Mouse (Mus musculus): ENCODE data around the gene Pnpla6.

Gene Pnpla6

GRCm38 (mm10) chr8:3515260-3515671 lies at the start of gene Pnpla6:
Gene Pnpla6 (plus strand): TSS chr8:3515384.
- H3K36me3 ChIP-seq (ENCODE audit: control insufficient read depth, insufficient read depth, low read length, poor library complexity, severe bottlenecking), result no peaks in the 10 kb centered on the region; the same call in 1 of the 2 replicates
- no peaks in the 10 kb centered on the region for H3K27me3 ChIP-seq (ENCODE audit: control insufficient read depth, insufficient read depth, low read length, poor library complexity, severe bottlenecking)
- DNase-seq (ENCODE audit: low read depth, low spot score), result peak; percentile 85

GRCm38 (mm10) chr8:3467006-3467885 lies 47.9 kb upstream of the Pnpla6 start, which contains the start of gene Pex11g:
Gene Pex11g (minus strand): TSS chr8:3467680.
- no peaks in the 10 kb centered on the region for H3K27me3 ChIP-seq (ENCODE audit: control insufficient read depth, insufficient read depth, low read length, poor library complexity, severe bottlenecking)
- peak; percentile 94 for DNase-seq (ENCODE audit: low read depth, low spot score)

GRCm38 (mm10) chr8:3467886-3468545 lies 47.2 kb upstream of the Pnpla6 start:
- Histone ChIP-seq H3K36me3 (ENCODE audit: control insufficient read depth, insufficient read depth, low read length, poor library complexity, severe bottlenecking) (no peaks in the 10 kb centered on the region), H3K27me3 (ENCODE audit: control insufficient read depth, insufficient read depth, low read length, poor library complexity, severe bottlenecking) (no peaks in the 10 kb centered on the region)
- no peak for DNase-seq (ENCODE audit: low read depth, low spot score)

More at GRCm38 (mm10) chr8:3467006-3467885, 47.9 kb upstream of the Pnpla6 start, which contains the start of gene Pex11g:
- H3K36me3 ChIP-seq (ENCODE audit: control insufficient read depth, insufficient read depth, low read length, poor library complexity, severe bottlenecking), result no peaks in the 10 kb centered on the region

GRCm38 (mm10) chr8:3468838-3469237 lies 46.3 kb upstream of the Pnpla6 start:
- H3K36me3 ChIP-seq (ENCODE audit: control insufficient read depth, insufficient read depth, low read length, poor library complexity, severe bottlenecking), result no peaks in the 10 kb centered on the region
- no peaks in the 10 kb centered on the region for H3K27me3 ChIP-seq (ENCODE audit: control insufficient read depth, insufficient read depth, low read length, poor library complexity, severe bottlenecking)
- DNase-seq (ENCODE audit: low read depth, low spot score), result peak; percentile 44

GRCm38 (mm10) chr8:3470562-3470961 lies 44.6 kb upstream of the Pnpla6 start, which contains the start of gene Tex45:
Gene Tex45 (plus strand): TSS chr8:3470862.
- H3K36me3 ChIP-seq (ENCODE audit: control insufficient read depth, insufficient read depth, low read length, poor library complexity, severe bottlenecking), result no peaks in the 10 kb centered on the region
- DNase-seq (ENCODE audit: low read depth, low spot score), result no peak
- H3K27me3 ChIP-seq (ENCODE audit: control insufficient read depth, insufficient read depth, low read length, poor library complexity, severe bottlenecking), result no peaks in the 10 kb centered on the region

- Histone ChIP-seq H3K27me3 (ENCODE audit: control insufficient read depth, insufficient read depth, low read length, poor library complexity, severe bottlenecking) (no peaks in the 10 kb centered on the region), H3K36me3 (ENCODE audit: control insufficient read depth, insufficient read depth, low read length, poor library complexity, severe bottlenecking) (no peaks in the 10 kb centered on the region)
- DNase-seq (ENCODE audit: low read depth, low spot score), result no peak
Observed at GRCm38 (mm10) chr8:3475715-3476429, 39.3 kb upstream of the Pnpla6 start.

GRCm38 (mm10) chr8:3480221-3480785 lies 34.9 kb upstream of the Pnpla6 start:
- H3K27me3 ChIP-seq (ENCODE audit: control insufficient read depth, insufficient read depth, low read length, poor library complexity, severe bottlenecking), result no peaks in the 10 kb centered on the region
- no peak for DNase-seq (ENCODE audit: low read depth, low spot score)
- no peaks in the 10 kb centered on the region for H3K36me3 ChIP-seq (ENCODE audit: control insufficient read depth, insufficient read depth, low read length, poor library complexity, severe bottlenecking)

- DNase-seq (ENCODE audit: low read depth, low spot score), result no peak
- Histone ChIP-seq H3K27me3 (ENCODE audit: control insufficient read depth, insufficient read depth, low read length, poor library complexity, severe bottlenecking) (no peaks in the 10 kb centered on the region), H3K36me3 (ENCODE audit: control insufficient read depth, insufficient read depth, low read length, poor library complexity, severe bottlenecking) (no peaks in the 10 kb centered on the region)
Observed at GRCm38 (mm10) chr8:3481605-3482004, 33.6 kb upstream of the Pnpla6 start.

GRCm38 (mm10) chr8:3482240-3482740 lies 32.9 kb upstream of the Pnpla6 start:
- DNase-seq (ENCODE audit: low read depth, low spot score), result no peak
- H3K36me3 ChIP-seq (ENCODE audit: control insufficient read depth, insufficient read depth, low read length, poor library complexity, severe bottlenecking), result no peaks in the 10 kb centered on the region
- no peaks in the 10 kb centered on the region for H3K27me3 ChIP-seq (ENCODE audit: control insufficient read depth, insufficient read depth, low read length, poor library complexity, severe bottlenecking)

GRCm38 (mm10) chr8:3483546-3483945 lies 31.6 kb upstream of the Pnpla6 start:
- no peak for DNase-seq (ENCODE audit: low read depth, low spot score)
- Histone ChIP-seq H3K36me3 (ENCODE audit: control insufficient read depth, insufficient read depth, low read length, poor library complexity, severe bottlenecking) (no peaks in the 10 kb centered on the region), H3K27me3 (ENCODE audit: control insufficient read depth, insufficient read depth, low read length, poor library complexity, severe bottlenecking) (no peaks in the 10 kb centered on the region)

- no peak for DNase-seq (ENCODE audit: low read depth, low spot score)
- no peaks in the 10 kb centered on the region for H3K27me3 ChIP-seq (ENCODE audit: control insufficient read depth, insufficient read depth, low read length, poor library complexity, severe bottlenecking)
- H3K36me3 ChIP-seq (ENCODE audit: control insufficient read depth, insufficient read depth, low read length, poor library complexity, severe bottlenecking), result no peaks in the 10 kb centered on the region
Observed at GRCm38 (mm10) chr8:3485192-3485591, 30.0 kb upstream of the Pnpla6 start.

GRCm38 (mm10) chr8:3492901-3493844 lies 22.0 kb upstream of the Pnpla6 start, which contains the start of gene Zfp358:
Gene Zfp358 (plus strand): TSS chr8:3493138.
- DNase-seq (ENCODE audit: low read depth, low spot score), result peak; percentile 69
- H3K27me3 ChIP-seq (ENCODE audit: control insufficient read depth, insufficient read depth, low read length, poor library complexity, severe bottlenecking), result no peaks in the 10 kb centered on the region
- H3K36me3 ChIP-seq (ENCODE audit: control insufficient read depth, insufficient read depth, low read length, poor library complexity, severe bottlenecking), result no peaks in the 10 kb centered on the region

- Histone ChIP-seq H3K36me3 (ENCODE audit: control insufficient read depth, insufficient read depth, low read length, poor library complexity, severe bottlenecking) (no peaks in the 10 kb centered on the region), H3K27me3 (ENCODE audit: control insufficient read depth, insufficient read depth, low read length, poor library complexity, severe bottlenecking) (no peaks in the 10 kb centered on the region)
Observed at GRCm38 (mm10) chr8:3493845-3494208, 21.4 kb upstream of the Pnpla6 start.

More at GRCm38 (mm10) chr8:3493845-3494208, 21.4 kb upstream of the Pnpla6 start:
- no peak for DNase-seq (ENCODE audit: low read depth, low spot score)

All from splenic B cell, adult 2 months (primary cell).